Mouse (Mus musculus) liver, adult 2 months (tissue): Measurements from ENCODE around the gene Cyp4a30b.

Experiments used
- CTCF ChIP-seq: fragments of 200-500 bp; IDR thresholded peaks from 2 replicates; pipeline ENCODE4 v1.5.1; 2011; ENCODE audit warnings: low read depth, low read length, control low read depth
- POLR2A ChIP-seq: fragments of 200-500 bp; IDR thresholded peaks from 2 replicates; pipeline ENCODE4 v1.6.1; 2011; ENCODE audit warnings: low read length, control low read depth; ENCODE audit not compliant: insufficient read depth; ENCODE audit errors: extremely low read depth

DNA sequence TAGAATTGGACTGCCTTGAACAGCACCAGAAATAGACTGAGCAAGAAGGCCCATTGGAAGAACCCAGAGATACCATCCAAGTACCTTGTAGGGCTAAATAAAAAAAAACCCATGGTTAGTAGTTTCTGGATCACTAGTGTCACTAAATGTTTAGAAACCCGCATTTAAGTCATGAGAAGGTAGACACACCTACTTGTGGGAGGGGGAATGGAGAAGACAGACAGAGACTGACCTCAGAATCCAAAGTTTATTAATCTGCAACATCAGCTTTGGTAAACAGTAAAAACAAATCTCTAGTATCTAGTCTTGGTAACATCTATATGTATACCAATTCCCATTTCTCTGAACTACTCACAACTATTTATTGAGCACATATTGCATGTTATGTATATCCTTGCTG lies 43.6 kb downstream of the Cyp4a30b start, which contains the start of gene Cyp4a14:
- TF ChIP-seq POLR2A (no peak), CTCF (no peak)
